Mouse (Mus musculus) Patski (cell line): ENCODE measurements around the gene Plbd2. TPM values are rescaled to one million over a fixed set of nuclear protein-coding genes. Genes with fewer than 3 reads are reported as not detected.

Experiments used
- ATAC-seq: fragments of 100-300 bp; one replicate; pipeline ENCODE4 v1.8.0; 2021
- CTCF ChIA-PET: fragments of 350-600 bp; sonication (Branson Sonifier 250); formaldehyde crosslinking; loops from one replicate; lab custom pipeline; 2022; ENCODE audit warnings: inconsistent platforms; lab: Charles Lee
- POLR2A ChIA-PET: fragments of 350-600 bp; sonication (Branson Sonifier 250); formaldehyde crosslinking; loops from one replicate; lab custom pipeline; 2022; ENCODE audit warnings: antibody characterized with exemption, inconsistent platforms; lab: Charles Lee
- DNase-seq: peaks from one replicate; pipeline ENCODE4 v3.0.0-alpha.2; 2011; ENCODE audit warnings: low read depth, low spot score
- H3K27me3 ChIP-seq: fragments of 371-371 bp; one replicate; pipeline ENCODE4 v1.5.1; 2021
- CTCF ChIP-seq: fragments of 100-300 bp; IDR thresholded peaks from one replicate; pipeline ENCODE4 v1.5.1; 2021
- in situ Hi-C: fragments of 300-500 bp; cut with MboI; formaldehyde crosslinking; loops from 3 replicates; pipeline ENCODE4 v1.11.1; 2018; ENCODE audit warnings: low pct_unique_long_range_greater_than_20kb, mixed read lengths
- polyA plus RNA-seq: library from polyadenylated mRNA; unstranded; gene quantifications from one replicate; pipeline ENCODE4 v1.2.3, GENCODE M21; 2021

Gene Plbd2
- polyA plus RNA-seq, 1 experiment from 2014 or later: 97.1 TPM

DNA sequence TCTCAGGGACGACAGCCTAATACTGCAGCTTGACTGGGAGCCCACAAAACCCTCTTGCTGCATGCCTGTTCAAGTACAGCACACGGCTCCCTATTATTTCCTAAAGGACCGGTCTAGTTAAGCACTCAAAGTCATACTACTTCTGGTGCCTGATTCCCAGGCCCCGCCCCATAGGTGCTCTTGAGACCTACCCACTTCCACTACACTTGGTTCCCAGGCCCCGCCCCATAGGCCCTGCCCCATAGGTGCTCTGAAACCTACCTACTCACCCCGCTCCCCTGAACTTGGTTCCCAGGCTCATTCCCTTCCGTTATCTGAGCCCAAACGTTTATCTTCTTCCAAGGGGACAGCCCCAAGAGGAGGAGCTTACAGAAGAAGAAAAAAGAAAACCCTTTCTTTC lies 15.6 kb downstream of the Plbd2 start:
- ATAC-seq (no peak), DNase-seq (no peak)
- POLR2A ChIA-PET: no interaction called here
- no peak for TF ChIP-seq CTCF
- CTCF ChIA-PET: no interaction called here
- in situ Hi-C loops: no loop called here
- H3K27me3 ChIP-seq: no peaks in the 10 kb centered on the region

DNA sequence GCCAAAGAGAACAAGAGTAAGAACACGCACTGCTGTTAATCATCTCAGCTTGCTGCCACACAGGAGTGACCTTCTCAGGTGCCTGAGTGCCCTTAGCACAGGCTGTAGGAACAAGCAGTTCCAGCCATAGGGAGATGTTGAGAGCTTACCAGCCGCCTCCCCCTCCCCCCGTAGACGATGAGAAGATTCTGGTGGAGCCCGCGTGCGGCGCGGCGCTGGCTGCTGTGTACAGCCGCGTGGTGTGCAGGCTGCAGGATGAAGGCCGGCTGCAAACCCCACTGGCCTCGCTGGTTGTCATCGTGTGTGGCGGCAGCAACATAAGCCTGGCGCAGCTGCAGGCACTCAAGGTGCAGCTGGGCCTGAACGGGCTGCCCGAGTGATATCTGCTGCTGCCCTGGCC lies 20.0 kb downstream of the Plbd2 start:
- in situ Hi-C loops: no loop called here
- TF ChIP-seq CTCF: no peak
- ChIA-PET POLR2A (interaction anchor here (0.6 to 0.7 kb wide), 2 partner anchors 12 to 78 kb away, joined by 3 read pairs; no protein-coding TSS in a partner anchor), CTCF (interaction anchor here (1.0 to 1.8 kb wide), 2 partner anchors 9 to 122 kb away, joined by 3 to 6 read pairs; no protein-coding TSS in a partner anchor)
- ATAC-seq (no peak), DNase-seq (no peak)
- no peaks in the 10 kb centered on the region for H3K27me3 ChIP-seq

DNA sequence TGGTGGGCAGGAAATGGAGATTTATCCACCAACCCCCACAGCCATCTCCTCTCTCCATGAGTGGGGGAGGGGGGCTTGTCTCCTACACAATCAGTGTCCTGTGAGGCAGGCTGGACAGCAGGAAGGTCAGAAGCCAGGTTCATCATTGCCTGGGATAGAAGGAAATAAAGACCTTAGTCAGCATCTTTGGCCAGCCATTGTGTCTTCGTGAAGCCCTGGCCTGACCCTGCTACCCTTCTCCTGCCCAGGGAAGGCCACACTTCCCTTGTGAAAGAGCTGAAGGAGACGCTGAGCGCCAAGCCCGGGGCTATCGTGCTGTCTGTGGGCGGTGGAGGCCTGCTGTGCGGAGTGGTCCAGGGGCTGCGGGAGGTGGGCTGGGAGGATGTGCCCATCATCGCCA lies 22.2 kb downstream of the Plbd2 start:
- in situ Hi-C loops: no loop called here
- no peaks in the 10 kb centered on the region for H3K27me3 ChIP-seq
- ATAC-seq (no peak), DNase-seq (no peak)
- TF ChIP-seq CTCF: no peak
- ChIA-PET POLR2A (interaction anchor here (1.2 kb wide), 1 partner anchor 15 kb away, joined by 3 read pairs; no protein-coding TSS in a partner anchor), CTCF (no interaction called here)

DNA sequence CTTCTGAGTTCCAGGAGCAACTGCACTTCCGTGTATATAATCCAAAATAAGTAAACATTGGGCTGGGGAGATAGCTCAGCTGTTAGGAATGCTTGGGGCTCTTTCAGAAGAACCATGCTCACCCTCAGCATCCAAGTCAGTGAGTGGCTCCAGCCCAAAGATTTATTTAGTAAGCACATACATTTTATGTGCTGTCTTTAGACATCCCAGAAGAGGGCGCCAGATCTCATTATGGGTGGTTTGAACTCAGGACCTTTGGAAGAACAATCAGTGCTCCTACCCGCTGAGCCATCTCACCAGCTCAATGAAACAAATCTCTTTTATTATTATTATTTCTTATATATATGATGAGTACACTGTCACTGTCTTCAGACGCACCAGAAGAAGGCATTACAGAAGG lies 23.9 kb downstream of the Plbd2 start:
- no peak for TF ChIP-seq CTCF
- POLR2A ChIA-PET: interaction anchor here (0.6 kb wide), 1 partner anchor 11 kb away, joined by 5 read pairs; no protein-coding TSS in a partner anchor
- H3K27me3 ChIP-seq: no peaks in the 10 kb centered on the region
- DNase-seq (no peak), ATAC-seq (no peak)
- CTCF ChIA-PET: interaction anchor here (0.8 to 1.3 kb wide), 4 partner anchors 9 to 127 kb away, joined by 3 to 4 read pairs (median 3); no protein-coding TSS in a partner anchor
- in situ Hi-C loops: no loop called here

DNA sequence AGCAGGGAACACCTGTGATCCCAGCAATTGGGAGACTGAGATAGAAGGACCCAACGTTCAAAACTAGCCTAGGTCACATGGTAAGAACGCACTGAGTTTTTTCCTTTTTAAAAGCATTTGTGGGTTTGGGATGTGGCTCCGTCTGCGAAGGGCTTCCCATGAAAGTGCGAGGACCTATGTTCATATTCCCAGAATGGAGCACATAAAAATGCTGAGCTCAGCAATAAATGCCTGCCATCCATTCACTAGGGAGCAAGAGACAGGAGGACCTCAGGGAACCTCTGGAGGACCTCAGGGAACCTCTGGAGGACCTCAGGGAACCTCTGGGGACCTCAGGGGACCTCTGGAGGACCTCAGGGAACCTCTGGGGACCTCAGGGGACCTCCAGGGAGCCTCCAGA lies 25.4 kb downstream of the Plbd2 start:
- ChIA-PET CTCF (no interaction called here), POLR2A (interaction anchor here (0.8 kb wide), 1 partner anchor 9 kb away, joined by 3 read pairs; no protein-coding TSS in a partner anchor)
- DNase-seq (no peak), ATAC-seq (no peak)
- no peak for TF ChIP-seq CTCF
- no peaks in the 10 kb centered on the region for H3K27me3 ChIP-seq
- in situ Hi-C loops: no loop called here

DNA sequence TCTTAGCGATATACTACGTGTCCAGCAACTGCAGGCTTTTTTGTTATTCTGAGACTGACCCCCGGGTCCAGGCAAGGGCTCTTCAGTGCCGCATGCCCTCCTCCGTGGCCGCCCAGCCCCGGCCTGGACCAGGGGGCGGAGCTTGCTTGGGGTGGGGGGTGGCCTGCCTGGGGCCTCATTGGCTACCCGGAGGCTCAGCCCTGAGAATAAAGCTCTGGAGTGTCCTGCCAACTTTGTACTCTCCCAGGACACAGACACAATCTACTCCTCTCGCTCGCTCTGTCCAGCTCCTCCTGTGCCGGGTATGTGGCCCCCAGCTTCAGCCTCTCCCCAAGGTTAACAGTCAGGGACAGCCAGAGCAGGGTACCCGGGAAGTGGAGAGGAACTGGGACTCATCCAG lies 27.1 kb downstream of the Plbd2 start, which contains the start of gene Sds:
TSS of gene Sds (plus strand) at position 231 of the 400 bp plus-strand sequence.
- ATAC-seq: no peak
- H3K27me3 ChIP-seq: peaks cover 4% of the 10 kb centered on the region
- ChIA-PET CTCF (interaction anchor here (1.0 kb wide), 1 partner anchor 12 kb away, joined by 3 read pairs; no protein-coding TSS in a partner anchor), POLR2A (no interaction called here)
- TF ChIP-seq CTCF: no peak
- in situ Hi-C loops: no loop called here
- no peak for DNase-seq

DNA sequence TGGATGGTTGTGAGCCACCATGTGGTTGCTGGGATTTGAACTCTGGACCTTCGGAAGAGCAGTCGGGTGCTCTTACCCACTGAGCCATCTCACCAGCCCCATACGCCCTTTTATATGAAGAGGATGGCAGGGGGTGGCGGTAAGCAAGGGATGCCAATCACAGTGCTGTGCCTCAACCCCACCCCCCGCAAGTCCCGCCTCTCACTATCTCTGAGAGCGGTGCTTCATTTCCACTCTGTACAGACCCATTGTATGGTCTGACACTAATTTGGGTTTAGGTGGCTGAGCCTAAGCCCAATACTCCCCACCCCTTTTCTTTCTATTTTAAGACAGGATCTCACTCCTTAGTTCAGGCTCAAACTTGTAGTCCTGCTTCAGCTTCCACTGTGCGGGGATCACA lies 27.6 kb downstream of the Plbd2 start:
- no peak for DNase-seq
- peaks cover 4% of the 10 kb centered on the region for H3K27me3 ChIP-seq
- ChIA-PET CTCF (interaction anchor here (1.0 kb wide), 1 partner anchor 12 kb away, joined by 3 read pairs; no protein-coding TSS in a partner anchor), POLR2A (no interaction called here)
- in situ Hi-C loops: no loop called here
- ATAC-seq: no peak
- no peak for TF ChIP-seq CTCF

DNA sequence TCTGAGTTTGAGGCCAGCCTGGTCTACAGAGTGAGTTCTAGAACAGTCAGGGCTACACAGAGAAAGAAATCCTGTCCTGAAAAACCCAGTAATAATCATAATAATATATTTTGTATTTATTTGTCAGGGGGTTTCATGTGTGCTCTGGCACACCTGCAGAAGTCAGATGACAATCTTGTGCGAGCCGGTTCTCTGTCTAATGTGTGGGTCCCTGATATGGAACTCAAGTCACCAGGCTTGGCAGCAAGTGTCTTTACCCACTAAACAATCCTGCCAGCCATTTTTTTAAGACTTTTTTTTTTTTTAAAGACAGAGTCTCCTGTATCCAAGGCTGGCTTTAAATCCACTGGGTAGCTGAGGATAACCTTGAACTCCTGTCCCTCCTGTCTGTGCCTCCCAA lies 30.1 kb downstream of the Plbd2 start:
- ATAC-seq (no peak), DNase-seq (no peak)
- ChIA-PET POLR2A (no interaction called here), CTCF (interaction anchor here (1.2 kb wide), 1 partner anchor 15 kb away, joined by 3 read pairs; no protein-coding TSS in a partner anchor)
- in situ Hi-C loops: no loop called here
- no peak for TF ChIP-seq CTCF
- peaks cover 4% of the 10 kb centered on the region for H3K27me3 ChIP-seq

DNA sequence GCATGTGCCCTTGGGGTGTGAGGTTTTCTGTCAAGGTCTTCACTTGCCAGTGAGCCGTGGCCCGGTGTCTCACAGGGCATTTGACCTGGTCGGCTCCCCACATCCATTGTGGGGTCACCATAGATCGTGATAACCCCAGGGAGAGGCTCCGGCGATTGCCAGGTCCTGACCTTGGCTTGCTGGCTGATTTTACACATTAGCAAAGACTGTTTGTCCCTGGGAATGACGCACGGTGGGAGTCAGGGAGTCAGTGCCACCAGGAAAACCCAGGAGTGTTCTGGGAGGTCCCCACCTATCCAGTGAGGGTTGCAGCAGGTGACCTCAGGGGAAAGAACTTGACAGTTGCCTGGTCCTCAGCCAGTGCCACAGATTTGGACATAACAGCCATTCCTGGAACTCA lies 30.7 kb downstream of the Plbd2 start, which contains the start of gene Sdsl:
TSS of gene Sdsl (minus strand) at position 41 of the 400 bp plus-strand sequence.
- H3K27me3 ChIP-seq: peaks cover 4% of the 10 kb centered on the region
- no peak for ATAC-seq
- in situ Hi-C loops: no loop called here
- DNase-seq: no peak
- POLR2A ChIA-PET: no interaction called here
- CTCF ChIA-PET: no interaction called here
- no peak for TF ChIP-seq CTCF

DNA sequence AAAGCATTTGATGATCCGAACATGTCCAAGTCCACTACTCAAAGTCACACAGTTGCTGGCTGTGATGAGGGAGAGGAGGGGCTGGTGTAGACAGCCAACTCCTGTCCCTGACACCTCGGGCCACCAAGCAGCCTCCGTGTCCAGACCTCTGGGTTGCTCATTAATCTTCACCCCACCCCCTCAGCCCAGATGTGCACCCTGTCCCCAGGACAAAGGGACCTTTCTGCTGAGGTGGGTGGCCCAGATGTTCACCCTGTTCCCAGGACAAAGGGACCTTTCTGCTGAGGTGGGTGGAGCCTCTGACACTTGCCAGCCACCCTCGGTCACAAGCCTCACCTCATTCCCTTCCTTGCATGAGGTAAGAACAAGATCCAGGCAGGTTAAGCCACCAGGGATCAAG lies 31.9 kb downstream of the Plbd2 start:
- peaks cover 4% of the 10 kb centered on the region for H3K27me3 ChIP-seq
- no peak for DNase-seq
- TF ChIP-seq CTCF: no peak
- ChIA-PET CTCF (no interaction called here), POLR2A (no interaction called here)
- in situ Hi-C loops: no loop called here
- ATAC-seq: no peak

DNA sequence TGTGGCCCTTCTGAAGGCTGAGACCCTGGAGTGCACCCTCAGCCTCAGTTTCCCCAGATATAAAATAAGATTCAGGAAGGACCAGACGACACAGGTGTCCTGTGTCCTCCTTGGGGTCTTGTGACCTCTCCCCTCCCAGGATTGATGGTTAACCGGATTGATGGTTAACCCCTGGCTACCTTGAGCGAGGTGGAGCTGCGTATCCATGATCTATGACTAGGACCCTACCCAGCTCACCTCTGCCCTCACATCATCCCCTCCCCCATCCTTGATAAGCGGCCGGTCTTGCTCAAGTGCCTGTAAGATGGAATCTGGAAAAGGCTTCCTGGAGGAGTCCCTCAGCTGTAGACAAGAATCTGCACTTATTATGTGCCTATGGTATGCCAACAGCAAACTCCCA lies 34.6 kb downstream of the Plbd2 start:
- ChIA-PET CTCF (no interaction called here), POLR2A (no interaction called here)
- H3K27me3 ChIP-seq: peaks cover 4% of the 10 kb centered on the region
- DNase-seq (no peak), ATAC-seq (no peak)
- in situ Hi-C loops: no loop called here
- TF ChIP-seq CTCF: no peak
